Mouse (Mus musculus) stomach, embryonic 16.5 days (tissue): ENCODE measurements around the gene Ddr1. TPM values are rescaled to one million over a fixed set of nuclear protein-coding genes. Genes with fewer than 3 reads are reported as not detected.

Experiments used
- ATAC-seq: fragments of 200-750 bp; cut with Nextera tagmentation; 2 replicates; pipeline ENCODE4 v1.8.0; 2017; ENCODE audit warnings: moderate number of reproducible peaks, moderate TSS enrichment; ENCODE audit not compliant: insufficient read depth, low FRiP score
- H3K27ac ChIP-seq: fragments of 300-500 bp; sonication (generic); 2 replicates; pipeline ENCODE4 v1.5.1; 2014; ENCODE audit warnings: low read length
- H3K27me3 ChIP-seq: fragments of 300-500 bp; sonication (generic); 2 replicates; pipeline ENCODE4 v1.6.1; 2014; ENCODE audit warnings: low read length, control low read depth, mixed read lengths; ENCODE audit not compliant: control insufficient read depth, insufficient read depth
- H3K36me3 ChIP-seq: fragments of 300-500 bp; sonication (generic); 2 replicates; pipeline ENCODE4 v1.6.1; 2014; ENCODE audit warnings: low read length; ENCODE audit not compliant: control insufficient read depth, insufficient read depth
- H3K4me1 ChIP-seq: fragments of 300-500 bp; sonication (generic); 2 replicates; pipeline ENCODE4 v1.6.1; 2014; ENCODE audit warnings: low read length, control low read depth, mixed read lengths; ENCODE audit not compliant: control insufficient read depth, insufficient read depth
- H3K4me2 ChIP-seq: fragments of 300-500 bp; sonication (generic); 2 replicates; pipeline ENCODE4 v1.6.1; 2014; ENCODE audit warnings: low read depth, low read length, mixed read lengths
- H3K4me3 ChIP-seq: fragments of 300-500 bp; sonication (generic); replicated peaks from 2 replicates; pipeline ENCODE4 v1.5.1; 2014; ENCODE audit warnings: mild to moderate bottlenecking, low read length
- H3K9ac ChIP-seq: fragments of 300-500 bp; sonication (generic); 2 replicates; pipeline ENCODE4 v1.6.1; 2014; ENCODE audit warnings: low read length
- H3K9me3 ChIP-seq: fragments of 300-500 bp; sonication (generic); replicated peaks from 2 replicates; pipeline ENCODE4 v1.6.1; 2016; ENCODE audit warnings: low read length, control low read depth; ENCODE audit not compliant: control insufficient read depth
- WGBS: fragments of 180-500 bp; shearing (Covaris S2); extraction: QIAGEN DNeasy Blood & Tissue Kit; methylation state at CpG from one replicate; pipeline ENCODE4 v1.1.7; 2014; 5-methylcytosine and 5-hydroxymethylcytosine counted together
- polyA plus RNA-seq: library from polyadenylated mRNA; unstranded; fragments of >200 nt; fragmentation: Nextera tagmentation; extraction: Ambion mirVana; gene quantifications from 2 replicates; pipeline ENCODE4 v1.2.1, GENCODE M21; 2015

The Ddr1 gene
- polyA plus RNA-seq, 1 experiment from 2014 or later: 81.5 TPM

DNA sequence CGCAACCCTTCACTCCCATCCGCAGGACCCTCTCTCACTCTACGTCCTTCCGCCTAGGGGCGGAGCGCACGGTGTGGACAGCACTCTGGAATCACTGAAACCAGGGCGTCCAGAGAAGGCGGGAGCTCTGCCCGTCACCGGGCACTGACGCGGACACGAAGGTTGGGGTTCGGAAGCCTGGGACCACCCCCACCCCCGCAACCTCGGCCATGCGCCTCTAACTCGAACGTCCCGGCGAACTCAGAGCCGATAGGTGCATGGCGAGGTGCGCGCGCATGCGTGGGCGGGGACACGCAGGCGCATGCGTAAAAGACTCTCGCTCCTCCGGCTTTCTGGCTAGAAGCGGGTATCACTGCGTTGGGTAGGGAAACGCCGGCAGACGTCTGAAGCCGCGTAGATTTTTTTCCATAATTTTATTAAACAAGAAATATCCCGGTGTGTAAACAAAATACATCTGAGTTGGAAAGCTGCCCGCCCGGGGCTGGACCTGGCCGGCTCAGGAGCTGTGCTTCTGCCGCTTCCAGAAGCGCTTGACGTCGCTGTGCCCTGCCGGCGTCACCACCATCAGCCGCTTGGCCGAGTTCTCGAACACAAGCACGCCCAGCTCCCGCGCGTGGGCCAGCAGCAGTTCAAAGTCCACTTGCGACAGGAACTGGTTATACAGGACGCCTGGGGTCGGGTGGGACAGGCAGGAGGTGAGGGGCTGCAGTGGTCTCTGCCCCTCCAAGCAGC lies 36.9 kb downstream of the Ddr1 start, which contains the start of gene Vars2:
Gene Vars2, minus strand, starts transcription at position 259 of the 732 bp plus-strand sequence.
- peak; percentile 89 for ATAC-seq
- no peaks in the 10 kb centered on the region for H3K27me3 ChIP-seq
- under 1% methylated on average over 61 of the region's 61 CpGs for WGBS
- peak within 1 kb of the TSS; percentile 90 for H3K9ac ChIP-seq
- peak within 1 kb of the TSS; percentile 94 for H3K27ac ChIP-seq
- H3K4me3 ChIP-seq: peak within 1 kb of the TSS; percentile 85
- H3K4me1 ChIP-seq: peaks cover 14% of the 10 kb centered on the region
- H3K4me2 ChIP-seq: peak within 1 kb of the TSS; percentile 98
- H3K9me3 ChIP-seq: no peaks in the 10 kb centered on the region
- H3K36me3 ChIP-seq: no peaks in the 10 kb centered on the region

DNA sequence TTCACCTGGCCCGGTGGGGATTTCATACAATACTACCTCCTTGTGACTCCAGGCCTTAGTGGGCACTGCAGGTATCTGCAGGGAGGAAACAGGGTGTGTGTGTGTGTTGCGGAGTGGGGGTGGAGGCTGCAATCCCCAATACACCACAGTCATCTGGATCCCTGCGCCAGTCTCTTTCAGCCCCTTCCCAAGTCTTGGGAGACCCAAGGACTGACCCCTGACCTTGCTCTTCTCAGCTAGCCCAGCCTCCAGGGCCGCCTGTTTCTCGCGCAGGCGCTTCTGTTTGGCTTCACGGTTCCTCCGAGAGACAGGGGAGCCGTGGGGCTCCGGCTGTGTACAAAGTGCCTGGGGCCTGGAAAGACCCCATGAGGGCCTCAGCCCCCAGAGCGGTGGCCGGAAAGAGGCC lies 37.6 kb downstream of the Ddr1 start:
- H3K4me1 ChIP-seq: peaks cover 13% of the 10 kb centered on the region
- peak overlapping the region; percentile 98 for H3K4me2 ChIP-seq
- H3K4me3 ChIP-seq: peak overlapping the region; percentile 85
- H3K27ac ChIP-seq: peak overlapping the region; percentile 94
- peak overlapping the region; percentile 90 for H3K9ac ChIP-seq
- peak; percentile 49 for ATAC-seq
- no peaks in the 10 kb centered on the region for H3K9me3 ChIP-seq
- WGBS: 3% methylated on average over 13 of the region's 13 CpGs
- no peaks in the 10 kb centered on the region for H3K27me3 ChIP-seq
- H3K36me3 ChIP-seq: no peaks in the 10 kb centered on the region

DNA sequence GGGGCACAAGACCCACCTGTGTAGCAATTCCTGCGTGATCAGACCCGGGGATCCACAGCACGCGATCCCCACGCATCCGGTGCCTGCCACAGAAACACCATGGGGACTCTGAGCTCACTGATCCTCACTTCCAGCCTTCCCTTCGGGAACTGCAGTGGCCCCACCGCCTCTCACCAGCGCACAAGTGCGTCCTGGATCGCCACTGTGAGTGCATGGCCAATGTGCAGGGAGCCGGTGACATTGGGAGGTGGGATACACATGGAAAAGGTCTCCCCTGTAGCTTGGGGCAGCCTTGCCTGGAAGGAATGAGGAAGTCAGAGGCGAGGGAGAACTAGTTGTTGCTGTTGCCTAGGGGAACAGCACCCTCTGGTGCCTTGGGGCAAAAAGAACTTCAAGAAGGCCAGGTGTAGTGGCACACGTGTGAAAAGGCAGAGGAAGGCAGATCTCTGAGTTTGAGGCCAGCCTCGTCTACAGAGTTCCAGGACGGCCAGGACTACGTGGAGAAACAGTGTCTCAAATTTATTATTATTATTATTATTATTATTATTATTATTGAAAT lies 38.4 kb downstream of the Ddr1 start:
- no peaks in the 10 kb centered on the region for H3K9me3 ChIP-seq
- H3K4me1 ChIP-seq: peaks cover 13% of the 10 kb centered on the region
- H3K27me3 ChIP-seq: no peaks in the 10 kb centered on the region
- H3K4me3 ChIP-seq: no peak overlapping the region
- ATAC-seq: no peak; the same call in 1 of the 2 replicates
- 0 out of 2 replicates have a peak overlapping the region, but pooled peaks have one; percentile 33 for H3K27ac ChIP-seq
- H3K36me3 ChIP-seq: no peaks in the 10 kb centered on the region
- peak overlapping the region; percentile 60; the same call in 1 of the 2 replicates for H3K9ac ChIP-seq
- WGBS: 72% methylated on average over 17 of the region's 17 CpGs
- peak overlapping the region; percentile 98; the same call in 1 of the 2 replicates for H3K4me2 ChIP-seq

DNA sequence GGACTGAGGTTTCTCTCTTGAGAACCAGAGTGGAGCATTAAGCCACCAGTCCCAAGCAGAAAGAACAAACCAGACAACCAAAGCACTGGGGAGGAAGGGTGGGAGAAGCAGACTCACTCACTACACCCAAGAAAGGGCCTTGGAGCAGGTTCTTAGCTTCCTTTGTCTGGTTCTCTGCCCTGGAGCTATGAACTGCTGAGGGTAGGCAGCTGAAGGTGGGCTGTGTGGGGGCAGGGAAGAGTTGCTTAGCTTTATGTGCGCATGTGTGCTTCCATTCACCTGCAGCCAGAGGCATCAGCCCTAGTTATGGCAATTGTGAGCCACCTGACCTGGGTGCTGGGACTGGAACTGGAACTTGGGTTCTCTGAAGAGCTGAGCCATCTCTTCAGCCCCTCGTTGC lies 51.3 kb downstream of the Ddr1 start:
- Histone ChIP-seq H3K4me2 (no peak overlapping the region), H3K27me3 (no peaks in the 10 kb centered on the region), H3K36me3 (0 out of 2 replicates have a peak, but pooled peaks cover 6% of the 10 kb centered on the region), H3K9ac (no peak overlapping the region), H3K9me3 (no peaks in the 10 kb centered on the region), H3K4me1 (peaks cover 9% of the 10 kb centered on the region; the same call in 1 of the 2 replicates), H3K4me3 (no peak overlapping the region), H3K27ac (peak overlapping the region; percentile 15; the same call in 1 of the 2 replicates)
- 74% methylated on average over 2 of the region's 2 CpGs for WGBS
- ATAC-seq: no peak

DNA sequence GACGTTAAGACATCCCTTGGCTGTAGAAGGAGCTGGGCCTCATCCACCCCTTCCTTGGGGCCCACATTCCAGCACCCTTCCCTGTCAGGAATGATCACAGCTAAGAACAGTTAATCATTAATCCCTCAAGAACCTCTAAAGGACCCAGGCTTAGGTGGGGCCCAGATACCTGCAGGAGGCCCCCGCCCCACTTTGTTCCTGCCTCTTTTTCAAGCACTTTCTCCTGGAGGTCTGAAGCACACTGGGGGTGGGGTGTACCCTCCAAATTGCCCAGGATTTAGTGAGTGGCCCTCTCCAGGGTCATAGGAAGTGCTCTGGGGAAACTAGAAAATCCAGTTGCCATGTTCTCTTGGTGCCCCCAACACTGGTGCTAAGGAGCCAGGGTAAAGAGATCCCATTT lies 55.0 kb downstream of the Ddr1 start:
- WGBS: 41% methylated on average over 2 of the region's 2 CpGs
- ATAC-seq: peak; percentile 91
- no peak overlapping the region for H3K4me2 ChIP-seq
- H3K27ac ChIP-seq: peak overlapping the region; percentile 90
- peak overlapping the region; percentile 59 for H3K9ac ChIP-seq
- no peaks in the 10 kb centered on the region for H3K9me3 ChIP-seq
- H3K4me3 ChIP-seq: no peak overlapping the region; the same call in 1 of the 2 replicates
- peaks cover 9% of the 10 kb centered on the region; the same call in 1 of the 2 replicates for H3K4me1 ChIP-seq
- H3K36me3 ChIP-seq: no peaks in the 10 kb centered on the region
- no peaks in the 10 kb centered on the region for H3K27me3 ChIP-seq

DNA sequence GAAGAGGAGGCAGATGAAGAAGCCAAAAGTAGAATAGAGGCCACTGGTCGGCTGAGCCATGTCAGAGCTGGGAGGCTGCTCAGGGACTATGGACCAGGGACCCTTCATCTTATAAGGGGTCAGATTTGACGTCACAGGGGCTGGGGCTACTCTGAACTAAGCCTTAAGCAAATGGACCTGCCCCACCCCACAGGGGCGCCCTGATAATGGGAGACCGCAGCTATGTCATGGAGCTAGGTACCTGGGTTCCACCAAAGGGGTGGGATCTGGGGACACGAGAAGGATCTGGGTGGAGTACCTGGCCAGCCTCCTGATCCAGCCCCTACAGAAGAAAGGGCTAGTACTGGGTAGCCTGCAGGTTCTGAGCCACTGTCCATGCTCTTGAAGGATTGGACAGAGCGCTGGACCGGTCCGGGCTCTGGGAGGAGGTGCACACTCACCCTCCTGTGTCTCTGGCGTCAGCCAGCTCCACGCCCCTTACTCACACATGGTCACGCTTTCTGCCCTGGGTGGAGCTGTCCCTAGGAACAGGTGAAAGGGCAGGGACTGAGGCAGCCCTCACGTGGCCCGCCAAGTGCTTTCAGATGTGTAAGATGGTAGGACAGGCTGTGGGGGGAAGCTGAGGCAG lies 60.7 kb downstream of the Ddr1 start, which contains the start of gene Mucl3:
Gene Mucl3, minus strand, starts transcription at position 87 of the 628 bp plus-strand sequence.
- peak; percentile 70; the same call in 1 of the 2 replicates for ATAC-seq
- no peak within 1 kb of the TSS for H3K27ac ChIP-seq
- H3K4me3 ChIP-seq: peak within 1 kb of the TSS; percentile 17; the same call in 1 of the 2 replicates
- H3K36me3 ChIP-seq: no peaks in the 10 kb centered on the region
- no peaks in the 10 kb centered on the region for H3K27me3 ChIP-seq
- peak within 1 kb of the TSS; percentile 35; the same call in 1 of the 2 replicates for H3K9ac ChIP-seq
- no peaks in the 10 kb centered on the region for H3K9me3 ChIP-seq
- 57% methylated on average over 13 of the region's 13 CpGs for WGBS
- peak within 1 kb of the TSS; percentile 19; the same call in 1 of the 2 replicates for H3K4me2 ChIP-seq
- H3K4me1 ChIP-seq: peaks cover under 1% of the 10 kb centered on the region; the same call in 1 of the 2 replicates

DNA sequence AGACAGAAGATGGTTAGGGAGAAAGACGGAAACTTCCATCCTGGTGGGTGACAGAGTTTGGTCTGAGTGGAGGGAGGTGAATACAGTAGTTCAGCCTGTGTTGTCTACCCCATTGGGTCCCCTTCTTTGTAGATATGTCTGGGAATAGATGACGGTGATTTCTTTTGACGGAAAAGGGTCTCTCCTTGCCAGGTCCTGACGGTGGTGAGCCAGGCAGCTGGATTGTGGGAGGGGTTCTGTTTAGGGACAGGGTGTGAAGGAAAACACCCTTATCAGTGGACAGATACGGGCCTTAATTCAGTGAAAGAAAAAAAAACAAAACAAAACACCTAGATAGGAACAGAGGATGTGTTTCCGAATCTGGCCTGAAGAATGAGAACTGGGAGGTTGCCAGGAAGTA lies 65.1 kb downstream of the Ddr1 start:
- H3K4me3 ChIP-seq: peak overlapping the region; percentile 21
- 45% methylated on average over 6 of the region's 6 CpGs for WGBS

DNA sequence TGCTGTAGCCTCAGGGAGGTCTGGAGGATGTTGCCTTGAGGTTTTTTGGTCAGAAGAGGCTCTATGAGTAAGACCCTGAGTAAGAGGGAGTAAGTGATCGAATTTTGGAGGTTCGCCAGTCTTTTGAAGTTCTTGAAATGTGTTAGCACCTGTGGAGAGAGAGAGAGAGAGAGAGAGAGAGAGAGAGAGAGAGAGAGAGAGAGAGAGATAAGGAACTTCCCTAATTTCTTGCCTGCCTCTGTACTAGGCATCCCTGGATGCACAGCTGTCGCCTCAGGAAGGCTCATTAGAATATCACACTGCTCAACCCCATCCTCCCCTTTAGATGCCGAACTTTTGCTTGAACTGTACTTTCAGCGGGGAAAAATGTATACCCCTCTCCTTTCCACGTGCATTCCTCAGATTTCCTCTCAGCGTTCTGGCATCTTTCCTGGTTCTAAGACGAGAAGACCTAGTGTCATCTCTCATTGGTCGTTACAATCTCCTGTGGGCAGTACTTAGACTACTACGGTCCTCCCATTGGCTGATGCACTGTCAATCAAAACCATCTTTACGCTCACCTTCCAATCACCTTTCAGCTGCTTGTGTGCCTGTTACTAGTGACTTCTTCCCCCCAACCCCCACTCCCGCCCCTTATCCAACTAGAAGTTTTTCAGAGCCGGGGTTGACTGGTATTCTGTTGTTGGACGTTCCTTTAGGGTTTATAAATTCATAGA lies 65.8 kb downstream of the Ddr1 start:
- Histone ChIP-seq H3K36me3 (no peaks in the 10 kb centered on the region), H3K9ac (0 out of 2 replicates have a peak overlapping the region, but pooled peaks have one; percentile 31), H3K9me3 (no peaks in the 10 kb centered on the region), H3K27me3 (no peaks in the 10 kb centered on the region), H3K4me3 (peak overlapping the region; percentile 21), H3K27ac (peak overlapping the region; percentile 76), H3K4me2 (peak overlapping the region; percentile 44), H3K4me1 (peaks cover 11% of the 10 kb centered on the region)
- 21% methylated on average over 14 of the region's 14 CpGs for WGBS
- ATAC-seq: peak; percentile 91

More for the DNA sequence above, 65.1 kb downstream of the Ddr1 start:
- peaks cover 6% of the 10 kb centered on the region for H3K4me1 ChIP-seq
- no peaks in the 10 kb centered on the region for H3K27me3 ChIP-seq
- peak overlapping the region; percentile 76 for H3K27ac ChIP-seq
- H3K36me3 ChIP-seq: no peaks in the 10 kb centered on the region
- no peak for ATAC-seq
- no peaks in the 10 kb centered on the region for H3K9me3 ChIP-seq
- H3K4me2 ChIP-seq: peak overlapping the region; percentile 44
- H3K9ac ChIP-seq: peak overlapping the region; percentile 38; the same call in 1 of the 2 replicates
